Mouse (Mus musculus) heart, postnatal 0 days (tissue): Measurements from ENCODE around the gene Zmat5. TPM values are rescaled to one million over a fixed set of nuclear protein-coding genes. Genes with fewer than 3 reads are reported as not detected.
A peak's percentile ranks its signal among the peaks of the same experiment; 100 is the strongest.

Experiments
- ATAC-seq: fragments of 200-750 bp; cut with Nextera tagmentation; 2 replicates; pipeline ENCODE4 v1.8.0; 2017; ENCODE audit warnings: low read depth, moderate number of reproducible peaks, moderate library complexity; ENCODE audit not compliant: insufficient read depth
- DNase-seq: peaks from one replicate; pipeline ENCODE4 v3.0.0-alpha.2; 2016; ENCODE audit warnings: low spot score
- H3K27ac ChIP-seq: fragments of 300-500 bp; sonication (generic); 2 replicates; pipeline ENCODE4 v1.5.1; 2014; ENCODE audit warnings: low read depth, mild to moderate bottlenecking
- H3K27me3 ChIP-seq: fragments of 300-500 bp; sonication (generic); 2 replicates; pipeline ENCODE4 v1.6.1; 2014; ENCODE audit warnings: low read length, mixed read lengths; ENCODE audit not compliant: control insufficient read depth, insufficient read depth
- H3K36me3 ChIP-seq: fragments of 300-500 bp; sonication (generic); replicated peaks from 2 replicates; pipeline ENCODE4 v1.6.1; 2014; ENCODE audit warnings: low read length, mixed read lengths; ENCODE audit not compliant: control insufficient read depth, insufficient read depth
- H3K4me1 ChIP-seq: fragments of 300-500 bp; sonication (generic); 2 replicates; pipeline ENCODE4 v1.6.1; 2014; ENCODE audit warnings: antibody characterized with exemption; ENCODE audit not compliant: control insufficient read depth, insufficient read depth
- H3K4me2 ChIP-seq: fragments of 300-500 bp; sonication (generic); 2 replicates; pipeline ENCODE4 v1.6.1; 2014; ENCODE audit warnings: low read depth, mild to moderate bottlenecking, low read length, moderate library complexity
- H3K4me3 ChIP-seq: fragments of 300-500 bp; sonication (generic); 2 replicates; pipeline ENCODE4 v1.5.1; 2014; ENCODE audit warnings: low read depth, low read length
- H3K9ac ChIP-seq: fragments of 300-500 bp; sonication (generic); replicated peaks from 2 replicates; pipeline ENCODE4 v1.6.1; 2014; ENCODE audit warnings: low read depth, low read length, mixed read lengths
- H3K9me3 ChIP-seq: fragments of 300-500 bp; sonication (generic); replicated peaks from 2 replicates; pipeline ENCODE4 v1.6.1; 2016; ENCODE audit warnings: low read length; ENCODE audit not compliant: control insufficient read depth
- CTCF ChIP-seq: IDR thresholded peaks from 2 replicates; pipeline ENCODE4 v1.5.1; 2016; ENCODE audit warnings: antibody characterized with exemption, control low read depth, low read depth
- EP300 ChIP-seq: IDR thresholded peaks from 2 replicates; pipeline ENCODE4 v1.6.1; 2016; ENCODE audit warnings: antibody characterized with exemption, low read depth
- WGBS: fragments of 180-500 bp; shearing (Covaris S2); extraction: QIAGEN DNeasy Blood & Tissue Kit; methylation state at CpG from one replicate; pipeline ENCODE4 v1.1.7; 2014; 5-methylcytosine and 5-hydroxymethylcytosine counted together
- polyA plus RNA-seq: library from polyadenylated mRNA; unstranded; fragments of >200 nt; fragmentation: Nextera tagmentation; extraction: Ambion mirVana; gene quantifications from 2 replicates; pipeline ENCODE4 v1.2.1, GENCODE M21; 2015
- total RNA-seq: library from RNA; depleted of rRNA; stranded (reverse); fragments of >200 nt; gene quantifications from 2 replicates; pipeline ENCODE4 v1.2.3, GENCODE M21; 2014; ENCODE audit warnings: low replicate concordance

Gene Zmat5
- total and polyA plus RNA-seq, 2 experiments from 2014 or later: 35.1 to 50.5 TPM

DNA sequence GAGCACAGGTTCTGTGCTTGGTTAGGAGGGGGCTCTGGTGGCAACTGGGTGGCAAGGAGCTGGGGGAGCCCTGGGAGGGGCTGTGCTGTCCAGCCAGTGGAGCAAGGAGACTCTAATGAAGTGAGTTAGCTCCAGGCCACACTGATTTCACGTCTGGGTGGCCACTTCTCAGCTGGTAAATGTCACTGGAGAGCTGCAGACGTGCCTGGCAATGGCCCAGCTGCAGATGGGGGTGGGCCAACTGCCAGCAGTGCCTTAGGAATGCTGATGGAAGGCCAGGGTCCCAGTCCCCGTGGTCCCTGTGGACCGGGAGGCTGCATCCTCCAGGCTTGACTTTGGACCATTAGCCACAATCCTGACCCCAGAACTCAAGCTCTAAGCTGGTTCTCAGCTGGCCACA is 56.0 kb downstream of the Zmat5 start:
- ATAC-seq (peak; percentile 73), DNase-seq (peak; percentile 20)
- 5% methylated on average over 4 of the region's 4 CpGs for WGBS
- Histone ChIP-seq H3K27ac (no peak overlapping the region), H3K4me1 (no peaks in the 10 kb centered on the region), H3K4me3 (no peak overlapping the region), H3K36me3 (no peaks in the 10 kb centered on the region), H3K4me2 (no peak overlapping the region), H3K27me3 (peaks cover 18% of the 10 kb centered on the region), H3K9me3 (no peaks in the 10 kb centered on the region), H3K9ac (no peak overlapping the region)
- TF ChIP-seq EP300: no peak
- TF ChIP-seq CTCF: no peak

DNA sequence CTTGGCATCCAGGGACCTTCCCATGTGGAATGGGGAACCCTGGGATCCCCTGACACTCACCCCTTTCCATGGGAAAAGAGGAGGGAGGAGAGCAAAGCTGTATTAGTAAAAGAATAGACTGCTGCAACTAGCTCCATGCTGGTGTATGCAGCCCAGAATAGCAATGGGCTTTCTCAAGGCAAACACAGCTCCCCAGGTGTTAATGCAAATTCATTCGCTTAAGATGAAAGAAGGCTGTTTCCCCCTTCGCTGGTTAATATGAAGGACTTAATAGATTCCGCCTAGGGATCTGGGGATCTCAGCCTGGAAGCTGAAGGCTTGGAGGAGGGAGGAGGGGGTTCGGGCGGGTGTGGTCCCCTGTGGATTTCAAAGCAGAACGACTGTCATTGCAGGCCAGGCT is 57.5 kb downstream of the Zmat5 start:
- DNase-seq (no peak), ATAC-seq (no peak)
- 14% methylated on average over 6 of the region's 6 CpGs for WGBS
- Histone ChIP-seq H3K27me3 (peaks cover 14% of the 10 kb centered on the region), H3K9ac (no peak overlapping the region), H3K9me3 (no peaks in the 10 kb centered on the region), H3K36me3 (peaks cover 6% of the 10 kb centered on the region; the same call in 1 of the 2 replicates), H3K27ac (no peak overlapping the region), H3K4me2 (no peak overlapping the region), H3K4me3 (no peak overlapping the region), H3K4me1 (no peaks in the 10 kb centered on the region)
- TF ChIP-seq CTCF: no peak
- TF ChIP-seq EP300: no peak

DNA sequence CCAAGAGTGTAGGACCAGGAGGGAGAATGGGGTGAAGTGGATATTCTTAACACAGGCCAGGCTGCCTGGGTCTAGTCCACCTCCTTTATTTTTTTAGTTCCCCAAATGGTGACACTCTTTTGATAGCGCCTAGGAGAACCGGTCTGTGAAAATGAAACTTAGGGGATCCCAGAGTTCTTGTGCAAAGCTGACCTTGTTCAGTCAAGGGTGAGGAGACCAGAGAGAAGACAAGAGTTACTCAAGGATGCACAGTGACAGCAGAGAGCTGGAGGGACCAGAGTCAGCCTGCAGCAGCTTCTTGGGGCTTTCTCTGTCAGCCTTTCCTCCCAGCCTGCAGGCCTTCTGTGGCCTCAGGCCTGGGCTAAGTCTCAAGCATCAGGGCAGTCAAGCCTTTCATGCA is 58.0 kb downstream of the Zmat5 start:
- ATAC-seq: no peak
- Histone ChIP-seq H3K27me3 (peaks cover 14% of the 10 kb centered on the region), H3K4me2 (no peak overlapping the region), H3K9me3 (no peaks in the 10 kb centered on the region), H3K4me3 (no peak overlapping the region), H3K9ac (no peak overlapping the region), H3K36me3 (peaks cover 9% of the 10 kb centered on the region; the same call in 1 of the 2 replicates), H3K27ac (no peak overlapping the region), H3K4me1 (no peaks in the 10 kb centered on the region)
- DNase-seq: no peak
- 15% methylated on average over 2 of the region's 2 CpGs for WGBS
- no peak for TF ChIP-seq CTCF
- TF ChIP-seq EP300: no peak

DNA sequence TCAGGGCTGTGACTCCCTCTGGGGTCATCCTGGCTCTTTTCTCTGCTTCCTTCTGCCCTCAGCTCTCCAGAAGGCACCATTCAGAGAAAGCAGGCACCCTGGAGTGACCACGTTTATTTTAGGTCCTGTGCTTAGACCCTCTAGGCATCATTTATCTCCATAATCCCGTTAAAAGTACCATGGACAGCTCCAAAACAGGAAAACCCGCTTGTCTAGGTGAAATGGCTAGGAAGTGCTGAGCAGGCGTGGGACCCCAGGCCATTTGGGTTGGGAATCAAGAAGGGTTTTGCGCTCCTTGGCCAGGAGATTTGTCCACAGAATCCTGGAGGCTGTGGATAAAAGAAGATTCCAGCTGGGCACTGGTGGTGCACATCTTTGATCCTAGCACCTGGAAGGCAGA is 59.2 kb downstream of the Zmat5 start:
- Histone ChIP-seq H3K9me3 (no peaks in the 10 kb centered on the region), H3K27ac (no peak overlapping the region), H3K4me1 (no peaks in the 10 kb centered on the region), H3K27me3 (peaks cover 14% of the 10 kb centered on the region), H3K4me3 (no peak overlapping the region), H3K4me2 (no peak overlapping the region), H3K9ac (no peak overlapping the region), H3K36me3 (peaks cover 12% of the 10 kb centered on the region; the same call in 1 of the 2 replicates)
- TF ChIP-seq EP300: no peak
- TF ChIP-seq CTCF: no peak
- 16% methylated on average over 5 of the region's 5 CpGs for WGBS
- no peak for DNase-seq
- no peak for ATAC-seq

DNA sequence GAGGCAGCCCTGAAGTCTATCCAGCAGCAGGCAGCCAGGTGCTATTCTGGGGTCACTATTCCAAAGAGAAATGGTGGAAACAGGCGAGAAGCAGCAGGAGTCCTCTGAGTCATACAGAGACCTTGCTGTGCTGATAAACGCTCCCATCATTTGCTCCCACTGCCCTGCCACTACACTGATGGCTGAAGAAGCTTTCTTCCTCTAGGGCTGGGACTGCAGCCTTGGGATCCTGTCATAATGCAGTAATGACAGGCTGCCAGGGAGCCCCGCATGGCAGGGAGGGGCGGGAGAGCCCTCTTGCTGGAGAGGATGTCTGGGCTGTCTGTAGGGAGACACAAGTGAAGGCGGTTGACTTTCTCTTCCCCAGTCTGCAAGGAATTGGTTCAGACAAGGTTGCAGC is 60.0 kb downstream of the Zmat5 start:
- no peak overlapping the region for H3K9ac ChIP-seq
- WGBS: 37% methylated on average over 5 of the region's 5 CpGs
- no peak overlapping the region for H3K4me2 ChIP-seq
- TF ChIP-seq CTCF (no peak), EP300 (no peak)
- DNase-seq: no peak
- H3K9me3 ChIP-seq: no peaks in the 10 kb centered on the region
- ATAC-seq: no peak
- peaks cover 14% of the 10 kb centered on the region for H3K27me3 ChIP-seq
- H3K4me1 ChIP-seq: no peaks in the 10 kb centered on the region
- H3K27ac ChIP-seq: no peak overlapping the region
- no peak overlapping the region for H3K4me3 ChIP-seq
- H3K36me3 ChIP-seq: peaks cover 19% of the 10 kb centered on the region

DNA sequence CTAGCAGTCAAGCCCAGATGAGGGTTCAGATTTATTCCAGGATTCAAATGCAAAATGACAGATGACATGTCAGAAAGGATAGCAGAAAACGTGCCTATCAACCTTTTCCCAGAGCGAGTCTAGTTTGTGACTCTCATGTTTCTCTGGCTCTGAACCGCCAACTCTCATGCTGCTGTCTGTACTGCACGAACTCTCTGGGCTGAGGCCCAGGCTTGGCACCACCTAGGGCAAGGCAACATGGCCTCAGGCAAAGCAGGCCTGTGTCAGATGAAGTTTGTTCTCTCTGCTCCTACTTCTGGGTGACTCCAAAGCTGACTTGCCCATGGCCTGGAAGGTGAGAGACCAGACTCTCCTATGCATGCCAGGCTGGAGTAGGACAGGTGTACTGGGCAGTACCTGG is 63.9 kb downstream of the Zmat5 start:
- DNase-seq (no peak), ATAC-seq (no peak)
- H3K4me3 ChIP-seq: no peak overlapping the region
- H3K4me1 ChIP-seq: no peaks in the 10 kb centered on the region
- no peaks in the 10 kb centered on the region for H3K9me3 ChIP-seq
- H3K36me3 ChIP-seq: peaks cover 24% of the 10 kb centered on the region
- H3K4me2 ChIP-seq: no peak overlapping the region
- no peaks in the 10 kb centered on the region for H3K27me3 ChIP-seq
- TF ChIP-seq EP300 (no peak), CTCF (no peak)
- no peak overlapping the region for H3K27ac ChIP-seq
- H3K9ac ChIP-seq: no peak overlapping the region
- WGBS: 94% methylated on average over 4 of the region's 4 CpGs
